Mouse (Mus musculus) right cerebral cortex, adult 2 months (tissue): Measurements from ENCODE around the gene Zfp97.
"Not testable (repeated sequence)": the region's sequence is repeated elsewhere in the genome, so short reads cannot be mapped to it uniquely, and the experiment has no call there.

Experiments used
- DNase-seq, 2 experiments: peaks; one replicate each; pipeline ENCODE4 v3.0.0; 2021 to 2022; ENCODE audit warnings: low spot score in 2 of 2

The Zfp97 gene

GRCm38 (mm10) chr17:17120830-17121502 is at the start of gene Zfp97:
Zfp97 (plus strand) TSS chr17:17121415.
- DNase-seq: not testable (repeated sequence)

- not testable (repeated sequence) for DNase-seq
These were observed 57.7 kb downstream of the Zfp97 start for GRCm38 (mm10) chr17:17178757-17179413.

GRCm38 (mm10) chr17:17194761-17195160 is 73.5 kb downstream of the Zfp97 start:
- DNase-seq: not testable (repeated sequence)

- DNase-seq: no peak
These were observed 74.0 kb downstream of the Zfp97 start for GRCm38 (mm10) chr17:17195178-17195577.

- DNase-seq: not testable (repeated sequence)
These were observed 74.9 kb downstream of the Zfp97 start for GRCm38 (mm10) chr17:17196111-17196510.
